Mouse (Mus musculus) ES-Bruce4 (cell line): ENCODE results near the gene Igsf8.

Experiments used
- CTCF ChIP-seq: IDR thresholded peaks from one replicate; pipeline ENCODE4 v1.8.1; 2011; ENCODE audit warnings: low read depth, low read length
- EP300 ChIP-seq: IDR thresholded peaks from 2 replicates; pipeline ENCODE4 v1.6.1; 2011; ENCODE audit warnings: low read depth, low read length; ENCODE audit not compliant: insufficient read depth
- POLR2A ChIP-seq: IDR thresholded peaks from one replicate; pipeline ENCODE4 v1.8.1; 2011; ENCODE audit warnings: low read length; ENCODE audit not compliant: insufficient read depth

DNA sequence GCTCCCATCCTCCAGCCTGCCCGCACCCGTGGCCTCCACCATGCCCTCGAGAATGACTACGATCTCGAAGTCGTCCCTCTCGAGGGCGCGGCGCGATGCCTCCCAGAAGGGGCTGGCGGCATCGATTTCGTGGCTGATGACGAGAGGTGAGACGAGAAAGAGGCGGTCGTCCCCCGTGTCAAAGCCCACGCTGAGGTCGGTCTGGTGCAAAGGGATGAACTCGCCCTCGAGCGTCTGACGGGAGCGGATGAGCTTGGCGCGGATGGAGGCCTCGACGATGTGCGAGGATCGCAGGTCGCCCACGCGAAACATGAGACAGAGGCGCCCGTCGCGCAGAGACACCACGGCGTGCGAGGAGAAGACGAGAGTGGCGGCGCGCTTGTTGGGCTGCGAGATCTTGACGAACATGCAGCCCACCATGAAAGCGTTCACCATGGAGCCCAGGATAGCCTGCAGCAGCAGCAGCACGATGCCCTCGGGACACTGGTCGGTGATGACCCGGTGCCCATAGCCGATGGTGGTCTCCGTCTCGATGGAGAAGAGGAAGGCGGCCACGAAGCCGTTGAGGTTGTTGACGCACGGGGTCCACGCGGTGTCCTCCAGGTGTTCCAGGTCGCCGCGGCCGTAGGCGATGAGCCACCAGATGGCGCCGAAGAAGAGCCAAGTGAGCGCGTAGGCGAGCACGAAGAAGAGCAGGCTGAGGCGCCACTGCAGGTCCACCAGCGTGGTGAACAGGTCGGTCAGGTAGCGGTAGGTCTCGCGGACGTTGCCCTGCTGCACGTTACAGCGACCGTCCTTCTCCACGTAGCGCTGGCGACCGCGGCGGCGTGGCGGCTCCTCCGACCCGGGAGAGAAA is 64.5 kb downstream of the Igsf8 start:
- TF ChIP-seq EP300 (no peak), POLR2A (no peak), CTCF (peak; percentile 84)
